In the genomic region with DNA sequence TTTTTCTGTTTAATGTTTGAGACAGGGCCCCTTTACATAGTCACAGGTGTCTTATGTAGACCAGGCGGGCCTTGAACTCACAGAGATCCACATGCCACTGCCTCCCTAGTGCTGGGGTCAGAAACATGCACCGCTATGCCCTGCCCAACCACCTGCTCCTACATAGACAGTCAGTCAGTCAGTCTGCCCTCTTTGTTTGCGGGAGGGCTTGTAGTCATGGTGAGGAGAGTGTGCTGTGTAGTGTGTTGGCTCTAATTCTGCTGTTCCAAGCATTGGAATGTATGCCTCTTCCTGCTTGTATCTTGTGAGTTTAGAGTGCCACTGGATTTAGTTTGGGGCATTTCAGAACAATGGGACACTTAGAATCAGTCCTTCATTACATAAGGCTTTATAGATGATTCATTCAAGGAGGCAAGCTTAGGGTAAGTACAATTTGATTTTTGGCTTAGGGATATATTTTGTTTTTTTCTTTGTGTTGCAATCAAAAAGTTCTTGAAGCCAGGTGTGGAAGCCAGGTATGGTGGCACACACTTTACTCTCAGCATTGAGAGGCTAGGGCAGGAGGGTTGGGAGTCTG, we compare ENCODE assay signal across 19 mouse cellular contexts. TPM values are rescaled to one million over a fixed set of nuclear protein-coding genes. Genes with fewer than 3 reads are reported as not detected.
DNase-seq lines count a peak whose midpoint lies in the region; ATAC-seq and TF ChIP-seq lines count a peak whose summit lies in the region.
"Had no signal": no experiment of that assay in that cellular context is flagged by ENCODE, and none has a peak within 500 bp of the region (broad histone marks: within the 10 kb centered on the region; RNA-seq: fewer than 3 reads in every experiment).

No protein-coding gene starts in this region.

- TF ChIP-seq CTCF in intestine, postnatal 0 days (IDR thresholded peaks at IDR 0.05; ENCODE audit: low read depth) = no peak

- H3K36me3 ChIP-seq in heart, embryonic 12.5 days = no peaks in the 10 kb centered on the region
- no peaks in the 10 kb centered on the region for H3K36me3 ChIP-seq in intestine, embryonic 15.5 days
- no peaks in the 10 kb centered on the region for H3K36me3 ChIP-seq in intestine, postnatal 0 days (ENCODE audit: control insufficient read depth, insufficient read depth)
- H3K36me3 ChIP-seq in megakaryocyte, embryonic 14.5 days (replicated peaks; ENCODE audit: low read length) = peaks cover 45% of the 10 kb centered on the region
- no peaks in the 10 kb centered on the region for H3K36me3 ChIP-seq in intestine, embryonic 16.5 days (ENCODE audit: control insufficient read depth, insufficient read depth, low read length)
- H3K36me3 ChIP-seq: embryonic facial prominence, embryonic 12.5 days; limb, embryonic 12.5 days had no signal

- no peaks in the 10 kb centered on the region for H3K9me3 ChIP-seq in heart, embryonic 12.5 days (replicated peaks)
- H3K9me3 ChIP-seq in intestine, embryonic 15.5 days = no peaks in the 10 kb centered on the region
- H3K9me3 ChIP-seq in intestine, postnatal 0 days (ENCODE audit: control insufficient read depth) = no peaks in the 10 kb centered on the region
- H3K9me3 ChIP-seq in megakaryocyte, embryonic 14.5 days = no peaks in the 10 kb centered on the region
- no peaks in the 10 kb centered on the region for H3K9me3 ChIP-seq in intestine, embryonic 16.5 days (ENCODE audit: control insufficient read depth, low read length)
- H3K9me3 ChIP-seq: embryonic facial prominence, embryonic 12.5 days; heart, embryonic 10.5 days; limb, embryonic 12.5 days had no signal

- peak; percentile 67 for ATAC-seq in heart, embryonic 12.5 days (ENCODE audit: insufficient number of reproducible peaks, low FRiP score)
- ATAC-seq in intestine, embryonic 15.5 days = peak; percentile 42; the same call in 1 of the 2 replicates
- no peak; the same call in 1 of the 2 replicates for ATAC-seq in intestine, postnatal 0 days
- ATAC-seq in megakaryocyte, adult 5-6 weeks (ENCODE audit: poor library complexity, severe bottlenecking) = no peak
- 0 out of 2 replicates have a peak, but pooled peaks have one; percentile 32 for ATAC-seq in intestine, embryonic 16.5 days

- H3K27ac ChIP-seq in heart, embryonic 12.5 days (ENCODE audit: poor library complexity, severe bottlenecking) = 0 out of 2 replicates have a peak overlapping the region, but pooled peaks have one; percentile 12
- no peak overlapping the region for H3K27ac ChIP-seq in intestine, embryonic 15.5 days
- no peak overlapping the region for H3K27ac ChIP-seq in intestine, postnatal 0 days (ENCODE audit: low read depth, low read length)
- H3K27ac ChIP-seq in intestine, embryonic 16.5 days (ENCODE audit: low read length) = no peak overlapping the region
- H3K27ac ChIP-seq: embryonic facial prominence, embryonic 12.5 days; heart, embryonic 10.5 days; left cerebral cortex, adult 2 months; limb, embryonic 12.5 days had no signal

- intact Hi-C loops in heart, postnatal 14 days (cut with DNase I) = no loop called here

- no peak overlapping the region for H3K4me2 ChIP-seq in heart, embryonic 12.5 days
- no peak overlapping the region for H3K4me2 ChIP-seq in intestine, embryonic 15.5 days (replicated peaks)
- no peak overlapping the region for H3K4me2 ChIP-seq in intestine, postnatal 0 days (replicated peaks; ENCODE audit: low read depth)
- no peak overlapping the region for H3K4me2 ChIP-seq in intestine, embryonic 16.5 days (ENCODE audit: low read depth, low read length)
- H3K4me2 ChIP-seq: embryonic facial prominence, embryonic 12.5 days; limb, embryonic 12.5 days had no signal

- H3K4me3 ChIP-seq in heart, embryonic 12.5 days = no peak overlapping the region
- H3K4me3 ChIP-seq in intestine, embryonic 15.5 days (replicated peaks) = no peak overlapping the region
- no peak overlapping the region for H3K4me3 ChIP-seq in intestine, postnatal 0 days (ENCODE audit: low read depth, low read length)
- peak overlapping the region; percentile 75 for H3K4me3 ChIP-seq in megakaryocyte, embryonic 14.5 days (replicated peaks)
- H3K4me3 ChIP-seq in intestine, embryonic 16.5 days (ENCODE audit: low read length) = no peak overlapping the region
- H3K4me3 ChIP-seq: embryonic facial prominence, embryonic 12.5 days; heart, embryonic 10.5 days; left cerebral cortex, adult 2 months; limb, embryonic 12.5 days; myocyte had no signal

- H3K9ac ChIP-seq in heart, embryonic 12.5 days = no peak overlapping the region
- no peak overlapping the region for H3K9ac ChIP-seq in intestine, embryonic 15.5 days
- H3K9ac ChIP-seq in intestine, postnatal 0 days (ENCODE audit: low read depth, low read length) = no peak overlapping the region
- H3K9ac ChIP-seq in intestine, embryonic 16.5 days (ENCODE audit: low read depth, low read length) = no peak overlapping the region
- H3K9ac ChIP-seq: embryonic facial prominence, embryonic 12.5 days; limb, embryonic 12.5 days had no signal

- no peaks in the 10 kb centered on the region for H3K27me3 ChIP-seq in heart, embryonic 12.5 days (replicated peaks)
- no peaks in the 10 kb centered on the region for H3K27me3 ChIP-seq in intestine, embryonic 15.5 days (replicated peaks)
- no peaks in the 10 kb centered on the region for H3K27me3 ChIP-seq in intestine, postnatal 0 days (replicated peaks; ENCODE audit: control insufficient read depth, insufficient read depth, low read length)
- H3K27me3 ChIP-seq in megakaryocyte, embryonic 14.5 days (replicated peaks) = no peaks in the 10 kb centered on the region
- no peaks in the 10 kb centered on the region for H3K27me3 ChIP-seq in intestine, embryonic 16.5 days (replicated peaks; ENCODE audit: control insufficient read depth, insufficient read depth, low read length)
- H3K27me3 ChIP-seq: embryonic facial prominence, embryonic 12.5 days; limb, embryonic 12.5 days had no signal

- no peak for DNase-seq in heart, postnatal 14 days
- no peak for DNase-seq in right cerebral cortex, postnatal 36 days (ENCODE audit: low spot score in 2 of 2)
- DNase-seq: adrenal gland, postnatal 36 days; B cell, adult 2 months; cerebellum, postnatal 25 days; kidney, adult 18-20 months; right cerebral cortex, postnatal 4 days; thymus, adult 2 months had no signal

- H3K4me1 ChIP-seq in heart, embryonic 12.5 days (replicated peaks) = peaks cover 28% of the 10 kb centered on the region
- peaks cover 7% of the 10 kb centered on the region; the same call in 1 of the 2 replicates for H3K4me1 ChIP-seq in intestine, embryonic 15.5 days (replicated peaks)
- H3K4me1 ChIP-seq in intestine, postnatal 0 days (replicated peaks; ENCODE audit: control insufficient read depth, insufficient read depth, low read length) = peaks cover 9% of the 10 kb centered on the region; the same call in 1 of the 2 replicates
- peaks cover 72% of the 10 kb centered on the region for H3K4me1 ChIP-seq in megakaryocyte, embryonic 14.5 days
- peaks cover 20% of the 10 kb centered on the region for H3K4me1 ChIP-seq in intestine, embryonic 16.5 days (ENCODE audit: control insufficient read depth, insufficient read depth, low read length)

- 82% methylated on average over 3 of the region's 3 CpGs for WGBS in heart, embryonic 12.5 days
- 84% methylated on average over 3 of the region's 3 CpGs for WGBS in intestine, embryonic 15.5 days
- WGBS in intestine, postnatal 0 days = 74% methylated on average over 3 of the region's 3 CpGs
- WGBS in intestine, embryonic 16.5 days = 74% methylated on average over 3 of the region's 3 CpGs

RNA-seq across cellular contexts. Expression of gene Ppm1b, which starts 31.4 kb away (rescaled TPM):
- 73.9 and 78.9 TPM in 2 replicates for polyA plus RNA-seq in heart, embryonic 12.5 days (2016; fragmentation: Nextera tagmentation; extraction: Ambion mirVana)
- total RNA-seq in heart, postnatal 14 days (2021) = 10 to 100 TPM; 95.4 to 99.7 TPM
- polyA plus RNA-seq in intestine, embryonic 15.5 days (2015; fragmentation: Nextera tagmentation; extraction: Ambion mirVana) = 94.5 and 96.6 TPM in 2 replicates
- 59.2 and 64.3 TPM in 2 replicates for polyA plus RNA-seq in intestine, postnatal 0 days (2015; fragmentation: Nextera tagmentation; extraction: Ambion mirVana)
- 14.4 and 16.4 TPM in 2 replicates for polyA plus RNA-seq in megakaryocyte, embryonic 14.5 days (2012; ENCODE audit: insufficient read depth, low replicate concordance)
- 42.9 and 46.0 TPM in 2 replicates for total RNA-seq in megakaryocyte, adult 5-6 weeks (2015)
- total RNA-seq in megakaryocyte, adult 5-6 weeks (2017) = 40.0 and 41.4 TPM in 2 replicates
- 70.4 and 73.4 TPM in 2 replicates for polyA plus RNA-seq in intestine, embryonic 16.5 days (2015; fragmentation: Nextera tagmentation; extraction: Ambion mirVana)

RNA-seq across cellular contexts. Expression of gene Slc3a1, which starts 40.3 kb away (rescaled TPM):
- polyA plus RNA-seq in heart, embryonic 12.5 days (2016; fragmentation: Nextera tagmentation; extraction: Ambion mirVana) = 0.10 TPM in 1 of 2 replicates, not detected in the other
- under 1 TPM; 0.17 to 0.20 TPM for total RNA-seq in heart, postnatal 14 days (2021)
- 25.5 and 36.8 TPM in 2 replicates for polyA plus RNA-seq in intestine, embryonic 15.5 days (2015; fragmentation: Nextera tagmentation; extraction: Ambion mirVana)
- 121 and 130 TPM in 2 replicates for polyA plus RNA-seq in intestine, postnatal 0 days (2015; fragmentation: Nextera tagmentation; extraction: Ambion mirVana)
- 0.37 TPM in 1 of 2 replicates, not detected in the other for polyA plus RNA-seq in megakaryocyte, embryonic 14.5 days (2012; ENCODE audit: insufficient read depth, low replicate concordance)
- 0.07 TPM in 1 of 2 replicates, not detected in the other for total RNA-seq in megakaryocyte, adult 5-6 weeks (2015)
- total RNA-seq in megakaryocyte, adult 5-6 weeks (2017) = not detected in 2 replicates
- polyA plus RNA-seq in intestine, embryonic 16.5 days (2015; fragmentation: Nextera tagmentation; extraction: Ambion mirVana) = 72.2 and 109 TPM in 2 replicates

Comparison
In these comparisons a context has a peak if more than half of its experiments do, and no peak if none do; other contexts are left out.
1. ATAC-seq: peak in heart, embryonic 12.5 days (single experiment), intestine, embryonic 15.5 days (single experiment) and intestine, embryonic 16.5 days (single experiment); none in intestine, postnatal 0 days (single experiment) and megakaryocyte, adult 5-6 weeks (single experiment).
2. RNA of gene Slc3a1, which starts 40.3 kb away (polyA plus RNA-seq): 121 to 130 TPM in intestine, postnatal 0 days, 72.2 to 109 TPM in intestine, embryonic 16.5 days and 25.5 to 36.8 TPM in intestine, embryonic 15.5 days; 0.37 TPM in megakaryocyte, embryonic 14.5 days and 0.10 TPM in heart, embryonic 12.5 days; every median in the first group is over 10 times any median in the second.